Mouse (Mus musculus): ENCODE results near the gene Rabac1. TPM values are rescaled to one million over a fixed set of nuclear protein-coding genes. Genes with fewer than 3 reads are reported as not detected.

Gene Rabac1
- 77.1 and 120 TPM in 2 replicates for total RNA-seq (2017)

GRCm38 (mm10) chr7:24971972-24972893 is at the start of gene Rabac1:
Gene Rabac1, minus strand, starts transcription at chr7:24972754.
- ATAC-seq (replicated peaks in 1 of 2; ENCODE audit: insufficient read depth in 1 of 2, low FRiP score in 2 of 2, low TSS enrichment in 1 of 2, low read depth in 1 of 2, poor library complexity in 2 of 2, severe bottlenecking in 2 of 2), result peak; percentile 93 to 96

- no peak for ATAC-seq (replicated peaks in 1 of 2; ENCODE audit: insufficient read depth in 1 of 2, low FRiP score in 2 of 2, low TSS enrichment in 1 of 2, low read depth in 1 of 2, poor library complexity in 2 of 2, severe bottlenecking in 2 of 2)
Measured at GRCm38 (mm10) chr7:25011592-25011991, 39.0 kb upstream of the Rabac1 start.

- peak; percentile 20 to 26; a peak in 1 of 4 replicates for ATAC-seq (replicated peaks in 1 of 2; ENCODE audit: insufficient read depth in 1 of 2, low FRiP score in 2 of 2, low TSS enrichment in 1 of 2, low read depth in 1 of 2, poor library complexity in 2 of 2, severe bottlenecking in 2 of 2)
Measured at GRCm38 (mm10) chr7:25010090-25010913, 37.7 kb upstream of the Rabac1 start.

GRCm38 (mm10) chr7:25009099-25009700 is 36.6 kb upstream of the Rabac1 start:
- no peak for ATAC-seq (replicated peaks in 1 of 2; ENCODE audit: insufficient read depth in 1 of 2, low FRiP score in 2 of 2, low TSS enrichment in 1 of 2, low read depth in 1 of 2, poor library complexity in 2 of 2, severe bottlenecking in 2 of 2)

GRCm38 (mm10) chr7:25008635-25009034 is 36.1 kb upstream of the Rabac1 start:
- peak; percentile 37 to 49; a peak in 1 of 4 replicates for ATAC-seq (replicated peaks in 1 of 2; ENCODE audit: insufficient read depth in 1 of 2, low FRiP score in 2 of 2, low TSS enrichment in 1 of 2, low read depth in 1 of 2, poor library complexity in 2 of 2, severe bottlenecking in 2 of 2)

GRCm38 (mm10) chr7:25007609-25008374 is 35.2 kb upstream of the Rabac1 start:
- no peak for ATAC-seq (replicated peaks in 1 of 2; ENCODE audit: insufficient read depth in 1 of 2, low FRiP score in 2 of 2, low TSS enrichment in 1 of 2, low read depth in 1 of 2, poor library complexity in 2 of 2, severe bottlenecking in 2 of 2)

- ATAC-seq (replicated peaks in 1 of 2; ENCODE audit: insufficient read depth in 1 of 2, low FRiP score in 2 of 2, low TSS enrichment in 1 of 2, low read depth in 1 of 2, poor library complexity in 2 of 2, severe bottlenecking in 2 of 2), result peak; percentile 69 to 76
Measured at GRCm38 (mm10) chr7:25006586-25007364, 34.2 kb upstream of the Rabac1 start.

GRCm38 (mm10) chr7:25006171-25006570 is 33.6 kb upstream of the Rabac1 start:
- no peak for ATAC-seq (replicated peaks in 1 of 2; ENCODE audit: insufficient read depth in 1 of 2, low FRiP score in 2 of 2, low TSS enrichment in 1 of 2, low read depth in 1 of 2, poor library complexity in 2 of 2, severe bottlenecking in 2 of 2)

GRCm38 (mm10) chr7:25005421-25006065 is 33.0 kb upstream of the Rabac1 start, which contains the start of gene Atp1a3:
Gene Atp1a3, minus strand, starts transcription at chr7:25005958.
- peak in 1 of 2 experiments; percentile 34; a peak in 2 of 4 replicates for ATAC-seq (replicated peaks in 1 of 2; ENCODE audit: insufficient read depth in 1 of 2, low FRiP score in 2 of 2, low TSS enrichment in 1 of 2, low read depth in 1 of 2, poor library complexity in 2 of 2, severe bottlenecking in 2 of 2)

GRCm38 (mm10) chr7:25004806-25005205 is 32.3 kb upstream of the Rabac1 start:
- ATAC-seq (replicated peaks in 1 of 2; ENCODE audit: insufficient read depth in 1 of 2, low FRiP score in 2 of 2, low TSS enrichment in 1 of 2, low read depth in 1 of 2, poor library complexity in 2 of 2, severe bottlenecking in 2 of 2), result no peak

- ATAC-seq (replicated peaks in 1 of 2; ENCODE audit: insufficient read depth in 1 of 2, low FRiP score in 2 of 2, low TSS enrichment in 1 of 2, low read depth in 1 of 2, poor library complexity in 2 of 2, severe bottlenecking in 2 of 2), result no peak
Measured at GRCm38 (mm10) chr7:25003820-25004388, 31.4 kb upstream of the Rabac1 start.

GRCm38 (mm10) chr7:25003291-25003690 is 30.7 kb upstream of the Rabac1 start:
- ATAC-seq (replicated peaks in 1 of 2; ENCODE audit: insufficient read depth in 1 of 2, low FRiP score in 2 of 2, low TSS enrichment in 1 of 2, low read depth in 1 of 2, poor library complexity in 2 of 2, severe bottlenecking in 2 of 2), result no peak

GRCm38 (mm10) chr7:25000711-25001110 is 28.2 kb upstream of the Rabac1 start:
- ATAC-seq (replicated peaks in 1 of 2; ENCODE audit: insufficient read depth in 1 of 2, low FRiP score in 2 of 2, low TSS enrichment in 1 of 2, low read depth in 1 of 2, poor library complexity in 2 of 2, severe bottlenecking in 2 of 2), result no peak

GRCm38 (mm10) chr7:25000211-25000610 is 27.7 kb upstream of the Rabac1 start:
- peak; percentile 40 to 48; a peak in 3 of 4 replicates for ATAC-seq (replicated peaks in 1 of 2; ENCODE audit: insufficient read depth in 1 of 2, low FRiP score in 2 of 2, low TSS enrichment in 1 of 2, low read depth in 1 of 2, poor library complexity in 2 of 2, severe bottlenecking in 2 of 2)

- ATAC-seq (replicated peaks in 1 of 2; ENCODE audit: insufficient read depth in 1 of 2, low FRiP score in 2 of 2, low TSS enrichment in 1 of 2, low read depth in 1 of 2, poor library complexity in 2 of 2, severe bottlenecking in 2 of 2), result no peak
Measured at GRCm38 (mm10) chr7:24993081-24993480, 20.5 kb upstream of the Rabac1 start.
